Mouse (Mus musculus) left cerebral cortex, adult 2 months (tissue): ENCODE measurements at regions not wholly inside any gene's neighbourhood (a gene's known extent, or its start where the extent isn't known, plus 50 kb on each side); places are given as distances from the start of the nearest gene placed in this dataset.
A peak's percentile ranks its signal among the peaks of the same experiment; 100 is the strongest.

Experiments
- DNase-seq, 2 experiments: peaks; one replicate each; pipeline ENCODE4 v3.0.0; 2021 to 2022; ENCODE audit warnings: low spot score in 2 of 2, mixed read lengths in 1 of 2; ENCODE audit errors: extremely low spot score in 1 of 2
- H3K27ac ChIP-seq: fragments of 200-600 bp; 2 replicates; pipeline ENCODE4 v1.8.1; 2022
- H3K4me3 ChIP-seq: fragments of 200-600 bp; 2 replicates; pipeline ENCODE4 v1.8.1; 2022
- CTCF ChIP-seq: fragments of 200-600 bp; IDR thresholded peaks from 2 replicates; pipeline ENCODE4 v1.8.1; 2022; ENCODE audit warnings: antibody characterized with exemption, mild to moderate bottlenecking, moderate library complexity
- intact Hi-C: fragments of 180-260 bp; cut with DNase I; formaldehyde crosslinking; loops from one replicate; pipeline ENCODE4 v1.15.1; 2025

- Histone ChIP-seq H3K27ac (no peak overlapping the region), H3K4me3 (no peak overlapping the region)
- DNase-seq = no peak
- no peak for TF ChIP-seq CTCF
- intact Hi-C loops = no loop called here
These were observed 97.9 kb upstream of the Irx3 start for GRCm38 (mm10) chr8:91899747-91900146.

- intact Hi-C loops = no loop called here
- no peak for TF ChIP-seq CTCF
- Histone ChIP-seq H3K4me3 (no peak overlapping the region), H3K27ac (no peak overlapping the region)
- DNase-seq = no peak
These were observed 95.5 kb upstream of the Irx3 start for GRCm38 (mm10) chr8:91897381-91897780.

- TF ChIP-seq CTCF = no peak
- intact Hi-C loops = no loop called here
- DNase-seq = no peak
- H3K4me3 ChIP-seq = no peak overlapping the region
- no peak overlapping the region for H3K27ac ChIP-seq
These were observed 94.1 kb upstream of the Irx3 start for GRCm38 (mm10) chr8:91895987-91896386.

- DNase-seq = no peak
- Histone ChIP-seq H3K4me3 (no peak overlapping the region), H3K27ac (no peak overlapping the region)
- no peak for TF ChIP-seq CTCF
- intact Hi-C loops = no loop called here
These were observed 83.0 kb upstream of the Irx3 start for GRCm38 (mm10) chr8:91884862-91885261.

- TF ChIP-seq CTCF = no peak
- Histone ChIP-seq H3K27ac (no peak overlapping the region), H3K4me3 (no peak overlapping the region)
- DNase-seq = no peak
- intact Hi-C loops = no loop called here
These were observed 82.5 kb upstream of the Irx3 start for GRCm38 (mm10) chr8:91884325-91884724.

GRCm38 (mm10) chr8:91883012-91883411 lies 81.1 kb upstream of the Irx3 start:
- H3K27ac ChIP-seq = no peak overlapping the region
- no peak overlapping the region for H3K4me3 ChIP-seq
- intact Hi-C loops = no loop called here
- TF ChIP-seq CTCF = no peak
- no peak for DNase-seq

- intact Hi-C loops = no loop called here
- no peak overlapping the region for H3K27ac ChIP-seq
- H3K4me3 ChIP-seq = no peak overlapping the region
- no peak for TF ChIP-seq CTCF
- DNase-seq = no peak
These were observed 77.0 kb upstream of the Irx3 start for GRCm38 (mm10) chr8:91878886-91879285.

- Histone ChIP-seq H3K27ac (no peak overlapping the region), H3K4me3 (no peak overlapping the region)
- TF ChIP-seq CTCF = no peak
- intact Hi-C loops = no loop called here
- DNase-seq = no peak
These were observed 74.3 kb upstream of the Irx3 start for GRCm38 (mm10) chr8:91876161-91876560.

GRCm38 (mm10) chr8:91873232-91873631 lies 71.4 kb upstream of the Irx3 start:
- TF ChIP-seq CTCF = no peak
- Histone ChIP-seq H3K27ac (no peak overlapping the region), H3K4me3 (no peak overlapping the region)
- no peak for DNase-seq
- intact Hi-C loops = no loop called here

- H3K27ac ChIP-seq = no peak overlapping the region
- peak in 1 of 2 experiments; percentile 10 for DNase-seq
- intact Hi-C loops = no loop called here
- H3K4me3 ChIP-seq = no peak overlapping the region
- no peak for TF ChIP-seq CTCF
These were observed 70.6 kb upstream of the Irx3 start for GRCm38 (mm10) chr8:91872278-91873115.

- intact Hi-C loops = no loop called here
- no peak overlapping the region for H3K27ac ChIP-seq
- no peak overlapping the region for H3K4me3 ChIP-seq
These were observed 65.2 kb upstream of the Irx3 start for GRCm38 (mm10) chr8:91867069-91867468.

GRCm38 (mm10) chr8:91866076-91866475 lies 64.2 kb upstream of the Irx3 start:
- intact Hi-C loops = no loop called here
- TF ChIP-seq CTCF = no peak
- no peak overlapping the region for H3K4me3 ChIP-seq
- no peak overlapping the region for H3K27ac ChIP-seq
- no peak for DNase-seq

More at GRCm38 (mm10) chr8:91867069-91867468, 65.2 kb upstream of the Irx3 start:
- no peak for TF ChIP-seq CTCF
- DNase-seq = no peak

- no peak for DNase-seq
- Histone ChIP-seq H3K4me3 (no peak overlapping the region), H3K27ac (no peak overlapping the region)
- TF ChIP-seq CTCF = no peak
- intact Hi-C loops = no loop called here
These were observed 63.5 kb upstream of the Irx3 start for GRCm38 (mm10) chr8:91865361-91865760.
